Comparison of ENCODE assay signal across 8 mouse cellular contexts in the genomic region with DNA sequence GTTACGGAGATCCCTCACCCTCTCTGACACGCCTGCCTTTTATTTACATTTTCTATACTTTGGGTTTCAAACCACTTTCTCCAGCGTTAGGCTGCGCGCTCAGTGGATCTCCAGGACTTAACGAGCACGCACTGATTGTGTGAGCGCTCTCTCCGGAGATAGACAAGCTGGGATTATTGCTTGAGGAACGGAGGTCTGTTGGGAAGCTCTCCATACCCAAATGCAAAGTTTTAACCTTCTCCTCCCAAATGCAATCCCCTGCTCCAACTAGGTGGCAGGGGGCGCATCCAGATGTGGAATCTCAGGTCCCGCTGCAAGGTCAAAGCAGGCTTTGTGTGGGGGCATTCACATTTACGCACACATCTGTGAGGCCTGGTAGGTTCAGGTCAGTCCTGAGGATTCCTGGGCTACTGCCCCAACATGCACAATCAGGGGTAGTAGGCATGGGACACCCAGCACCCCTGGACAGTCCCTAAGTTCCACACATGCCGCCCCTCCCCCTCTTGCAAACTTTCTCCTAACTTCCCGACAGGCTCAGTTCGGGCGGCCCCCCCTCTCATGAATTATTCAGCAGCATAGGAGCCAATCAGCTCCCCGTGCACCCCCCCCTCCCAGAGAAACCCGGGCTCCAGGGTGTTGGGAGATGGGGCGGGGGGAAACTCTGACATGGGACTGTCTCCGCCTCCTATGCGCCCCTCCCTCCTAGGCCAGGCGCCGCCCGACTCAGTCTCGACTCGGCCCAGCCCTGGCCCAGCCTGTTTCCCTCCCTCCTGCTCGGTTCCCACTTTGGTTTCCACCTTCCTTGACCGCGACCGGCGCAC. TPM values are rescaled to one million over a fixed set of nuclear protein-coding genes. Genes with fewer than 3 reads are reported as not detected.
DNase-seq lines count a peak whose midpoint lies in the region; ATAC-seq and TF ChIP-seq lines count a peak whose summit lies in the region.

TSS of gene Ephb4 (plus strand) at position 726 of the 821 bp plus-strand sequence.

- no peak for TF ChIP-seq POLR2A in cerebellum, adult 2 months (IDR thresholded peaks at IDR 0.05; ENCODE audit: borderline replicate concordance, insufficient read depth, low read length)
- TF ChIP-seq POLR2A in small intestine, adult 2 months (IDR thresholded peaks at IDR 0.05; ENCODE audit: low read depth, low read length), result peak; percentile 84

- peak; percentile 25 to 54 for DNase-seq in cerebellum, adult 2 months
- DNase-seq in cerebellum, adult 8-10 months, result no peak
- DNase-seq in embryo, embryonic 11.5 days (ENCODE audit: low read depth, low spot score), result peak; percentile 91
- peak; percentile 82 to 92 for DNase-seq in gastrocnemius, postnatal 4 days (ENCODE audit: low spot score in 2 of 2)
- DNase-seq in intestine, embryonic 14.5 days (ENCODE audit: low spot score), result peak; percentile 96
- peak; percentile 26 to 55 for DNase-seq in left cerebral cortex, postnatal 36 days (ENCODE audit: low spot score in 2 of 2)
- DNase-seq in midbrain, embryonic 10.5 days (ENCODE audit: low spot score), result peak; percentile 96

- intact Hi-C loops in left cerebral cortex, postnatal 36 days (cut with DNase I), result no loop called here

- peak within 1 kb of the TSS; percentile 14 for H3K4me3 ChIP-seq in cerebellum, adult 2 months (replicated peaks; ENCODE audit: insufficient read depth, low read depth, low read length)
- H3K4me3 ChIP-seq in intestine, embryonic 14.5 days (ENCODE audit: low read depth, low read length), result peak within 1 kb of the TSS; percentile 88
- peak within 1 kb of the TSS; percentile 96 for H3K4me3 ChIP-seq in midbrain, embryonic 10.5 days
- H3K4me3 ChIP-seq in small intestine, adult 2 months (ENCODE audit: low read depth, low read length), result peak within 1 kb of the TSS; percentile 72

- no peaks in the 10 kb centered on the region for H3K4me1 ChIP-seq in cerebellum, adult 2 months (ENCODE audit: control insufficient read depth, insufficient read depth, low read length)
- H3K4me1 ChIP-seq in intestine, embryonic 14.5 days (replicated peaks; ENCODE audit: control insufficient read depth, insufficient read depth, low read length), result peaks cover 23% of the 10 kb centered on the region
- H3K4me1 ChIP-seq in midbrain, embryonic 10.5 days, result peaks cover 85% of the 10 kb centered on the region
- peaks cover 19% of the 10 kb centered on the region for H3K4me1 ChIP-seq in small intestine, adult 2 months (ENCODE audit: control insufficient read depth, insufficient read depth, insufficient read length, low read length)

- peak; percentile 95 for ATAC-seq in intestine, embryonic 14.5 days (replicated peaks; ENCODE audit: low FRiP score, low TSS enrichment, low read depth)

- peak within 1 kb of the TSS; percentile 97 for H3K4me2 ChIP-seq in intestine, embryonic 14.5 days (ENCODE audit: low read length)

- peak within 1 kb of the TSS; percentile 92 for H3K9ac ChIP-seq in intestine, embryonic 14.5 days (ENCODE audit: low read length)

- no peak within 1 kb of the TSS for H3K27ac ChIP-seq in cerebellum, adult 2 months (ENCODE audit: insufficient read depth, low read length)
- H3K27ac ChIP-seq in intestine, embryonic 14.5 days (ENCODE audit: low read depth), result peak within 1 kb of the TSS; percentile 91
- H3K27ac ChIP-seq in midbrain, embryonic 10.5 days (replicated peaks), result peak within 1 kb of the TSS; percentile 97
- H3K27ac ChIP-seq in small intestine, adult 2 months (ENCODE audit: insufficient read depth, low read depth, low read length), result peak within 1 kb of the TSS; percentile 85

- no peaks in the 10 kb centered on the region for H3K9me3 ChIP-seq in intestine, embryonic 14.5 days (ENCODE audit: control insufficient read depth, low read length)
- no peaks in the 10 kb centered on the region for H3K9me3 ChIP-seq in midbrain, embryonic 10.5 days (replicated peaks)

- H3K36me3 ChIP-seq in intestine, embryonic 14.5 days (ENCODE audit: control insufficient read depth, insufficient read depth, low read length), result peaks cover 12% of the 10 kb centered on the region
- peaks cover 20% of the 10 kb centered on the region for H3K36me3 ChIP-seq in midbrain, embryonic 10.5 days
- H3K36me3 ChIP-seq in small intestine, adult 2 months (ENCODE audit: control insufficient read depth, insufficient read depth, low read length), result peaks cover 5% of the 10 kb centered on the region; the same call in 1 of the 2 replicates

- TF ChIP-seq CTCF in cerebellum, adult 2 months (IDR thresholded peaks at IDR 0.05; ENCODE audit: borderline replicate concordance, insufficient read depth, low read depth, low read length), result no peak
- TF ChIP-seq CTCF in small intestine, adult 2 months (IDR thresholded peaks at IDR 0.05; ENCODE audit: extremely low read depth, insufficient read length, insufficient replicate concordance, low read depth, low read length), result no peak

- whole genome bisulfite sequencing in cerebellum, adult 2 months, result 4% methylated on average over 32 of the region's 32 CpGs
- WGBS in intestine, embryonic 14.5 days, result 1% methylated on average over 32 of the region's 32 CpGs
- 1% methylated on average over 32 of the region's 32 CpGs for WGBS in midbrain, embryonic 10.5 days
- under 1% methylated on average over 32 of the region's 32 CpGs for WGBS in small intestine, adult 2 months

- no peaks in the 10 kb centered on the region; the same call in 1 of the 2 replicates for H3K27me3 ChIP-seq in cerebellum, adult 2 months (ENCODE audit: control insufficient read depth, insufficient read depth, low read length)
- H3K27me3 ChIP-seq in intestine, embryonic 14.5 days (replicated peaks; ENCODE audit: control insufficient read depth, insufficient read depth, low read length), result no peaks in the 10 kb centered on the region
- H3K27me3 ChIP-seq in midbrain, embryonic 10.5 days (ENCODE audit: low read depth, poor library complexity, severe bottlenecking), result no peaks in the 10 kb centered on the region
- H3K27me3 ChIP-seq in small intestine, adult 2 months (ENCODE audit: control insufficient read depth, insufficient read depth, low read length), result no peaks in the 10 kb centered on the region

RNA-seq across cellular contexts. Expression of gene Ephb4, which starts in this region (rescaled TPM):
- polyA plus RNA-seq in cerebellum, adult 2 months (2012; rRNA removed), result 4.9 and 5.0 TPM in 2 replicates
- 10 to 100 TPM; 56.9 to 57.6 TPM for total RNA-seq in gastrocnemius, postnatal 4 days (2021)
- 48.2 and 51.3 TPM in 2 replicates for polyA plus RNA-seq in intestine, embryonic 14.5 days (2014; fragmentation: Nextera tagmentation; extraction: Ambion mirVana)
- 1 to 10 TPM; 5.3 to 6.1 TPM for total RNA-seq in left cerebral cortex, postnatal 36 days (2021)
- 28.9 and 30.0 TPM in 2 replicates for polyA plus RNA-seq in midbrain, embryonic 10.5 days (2016; fragmentation: Nextera tagmentation; extraction: Ambion mirVana)
- 14.8 and 27.5 TPM in 2 replicates for polyA plus RNA-seq in small intestine, adult 2 months (2012; rRNA removed)

Comparison
In these comparisons a context has a peak if more than half of its experiments do, and no peak if none do; other contexts are left out.
1. RNA of gene Ephb4 (total RNA-seq): 56.9 to 57.6 TPM in gastrocnemius, postnatal 4 days; 5.3 to 6.1 TPM in left cerebral cortex, postnatal 36 days; every median in the first group is over 4 times any median in the second.
2. H3K4me3 ChIP-seq: peak in every context shown above with its lines; median percentile 96 in midbrain, embryonic 10.5 days; 88 in intestine, embryonic 14.5 days; 72 in small intestine, adult 2 months; 14 in cerebellum, adult 2 months.